Mouse (Mus musculus) liver, adult 2 months (tissue): ENCODE results near the gene Acer3. TPM values are rescaled to one million over a fixed set of nuclear protein-coding genes. Genes with fewer than 3 reads are reported as not detected.

ENCODE experiments used
- DNase-seq: peaks from one replicate; pipeline ENCODE4 v3.0.0-alpha.2; 2011; ENCODE audit warnings: low read depth, low spot score; ENCODE audit errors: extremely low read depth
- H3K27ac ChIP-seq: fragments of 200-500 bp; replicated peaks from 2 replicates; pipeline ENCODE4 v1.5.1; 2012; ENCODE audit warnings: low read depth, mild to moderate bottlenecking, control low read depth, inconsistent platforms, low read length; ENCODE audit not compliant: insufficient read depth
- H3K27me3 ChIP-seq: fragments of 200-500 bp; 2 replicates; pipeline ENCODE4 v1.6.1; 2012; ENCODE audit warnings: mild to moderate bottlenecking, moderate library complexity, low read length, inconsistent platforms; ENCODE audit not compliant: control insufficient read depth, insufficient read depth
- H3K36me3 ChIP-seq: fragments of 200-500 bp; 2 replicates; pipeline ENCODE4 v1.6.1; 2012; ENCODE audit warnings: low read length, inconsistent platforms; ENCODE audit not compliant: control insufficient read depth, insufficient read depth
- H3K4me1 ChIP-seq: fragments of 200-500 bp; 2 replicates; pipeline ENCODE4 v1.6.1; 2011; ENCODE audit warnings: low read length; ENCODE audit not compliant: control insufficient read depth, insufficient read depth
- H3K4me3 ChIP-seq: fragments of 200-500 bp; 2 replicates; pipeline ENCODE4 v1.5.1; 2011; ENCODE audit warnings: low read depth, mild to moderate bottlenecking, control low read depth, low read length, moderate library complexity; ENCODE audit not compliant: insufficient read depth
- H3K79me2 ChIP-seq: fragments of 200-500 bp; 2 replicates; pipeline ENCODE4 v1.6.1; 2012; ENCODE audit warnings: inconsistent platforms, mild to moderate bottlenecking, low read length, moderate library complexity; ENCODE audit not compliant: control insufficient read depth, insufficient read depth
- H3K9ac ChIP-seq: fragments of 200-500 bp; 2 replicates; pipeline ENCODE4 v1.6.1; 2012; ENCODE audit warnings: low read depth, mild to moderate bottlenecking, control low read depth, inconsistent platforms, low read length
- CTCF ChIP-seq: fragments of 200-500 bp; IDR thresholded peaks from 2 replicates; pipeline ENCODE4 v1.5.1; 2011; ENCODE audit warnings: low read depth, low read length, control low read depth
- POLR2A ChIP-seq: fragments of 200-500 bp; IDR thresholded peaks from 2 replicates; pipeline ENCODE4 v1.6.1; 2011; ENCODE audit warnings: low read length, control low read depth; ENCODE audit not compliant: insufficient read depth; ENCODE audit errors: extremely low read depth
- WGBS: fragments of 180-500 bp; shearing (Covaris S2); methylation state at CpG from one replicate; pipeline ENCODE4 v1.1.7; 2018; 5-methylcytosine and 5-hydroxymethylcytosine counted together
- polyA plus RNA-seq: library from polyadenylated mRNA; depleted of rRNA; stranded (reverse); fragments of >200 nt; gene quantifications from 2 replicates; pipeline ENCODE4 v1.2.3, GENCODE M21; 2012
- total RNA-seq: library from RNA; depleted of rRNA; stranded (reverse); fragments of >200 nt; gene quantifications from 2 replicates; pipeline ENCODE4 v1.2.3, GENCODE M21; 2014

The Acer3 gene
- total and polyA plus RNA-seq, 2 experiments = 7.4 to 19.7 TPM

- Histone ChIP-seq H3K9ac (no peak overlapping the region), H3K27ac (peak overlapping the region; percentile 15), H3K4me3 (no peak overlapping the region), H3K36me3 (no peaks in the 10 kb centered on the region), H3K27me3 (no peaks in the 10 kb centered on the region), H3K4me1 (peaks cover 21% of the 10 kb centered on the region), H3K79me2 (no peaks in the 10 kb centered on the region)
- no peak for TF ChIP-seq CTCF
- TF ChIP-seq POLR2A = no peak
- 24% methylated on average over 3 of the region's 3 CpGs for WGBS
- peak; percentile 43 for DNase-seq
These were observed 10.9 kb upstream of the Acer3 start for GRCm38 (mm10) chr7:98331932-98332331.

DNA sequence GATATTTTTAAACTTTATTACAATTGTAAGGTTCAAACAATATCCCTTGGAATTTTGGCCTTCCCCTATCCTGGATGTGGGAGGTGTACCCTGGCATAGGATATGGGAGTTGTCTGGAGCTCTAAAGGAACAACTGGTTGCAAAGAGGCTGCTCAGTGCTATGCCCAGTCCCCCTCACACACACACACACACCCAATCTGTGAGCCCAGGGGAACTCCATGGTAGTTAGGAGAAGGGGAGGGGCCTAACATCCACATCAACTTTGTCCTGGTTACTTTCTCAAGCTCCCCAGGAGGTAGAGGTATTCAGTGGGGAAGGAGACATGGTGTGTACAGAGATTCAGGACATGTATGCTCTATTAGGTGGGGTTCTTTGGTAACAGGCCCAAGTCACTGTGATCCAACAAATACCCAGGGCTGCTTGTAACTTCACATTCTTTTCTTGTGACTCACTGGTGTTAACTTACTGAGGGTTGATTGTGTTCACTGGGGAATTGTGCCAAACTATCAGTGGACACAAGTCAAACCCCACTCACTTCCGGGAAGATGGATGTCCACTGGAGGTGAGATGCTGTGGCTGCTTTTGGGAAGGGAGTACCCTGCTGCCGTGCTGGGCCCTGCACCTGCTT lies 9.5 kb upstream of the Acer3 start:
- Histone ChIP-seq H3K9ac (no peak overlapping the region), H3K27ac (no peak overlapping the region), H3K4me3 (no peak overlapping the region), H3K4me1 (peaks cover 21% of the 10 kb centered on the region), H3K79me2 (no peaks in the 10 kb centered on the region), H3K36me3 (no peaks in the 10 kb centered on the region), H3K27me3 (no peaks in the 10 kb centered on the region)
- DNase-seq = no peak
- 78% methylated on average over 2 of the region's 2 CpGs for WGBS
- TF ChIP-seq CTCF = no peak
- no peak for TF ChIP-seq POLR2A

DNA sequence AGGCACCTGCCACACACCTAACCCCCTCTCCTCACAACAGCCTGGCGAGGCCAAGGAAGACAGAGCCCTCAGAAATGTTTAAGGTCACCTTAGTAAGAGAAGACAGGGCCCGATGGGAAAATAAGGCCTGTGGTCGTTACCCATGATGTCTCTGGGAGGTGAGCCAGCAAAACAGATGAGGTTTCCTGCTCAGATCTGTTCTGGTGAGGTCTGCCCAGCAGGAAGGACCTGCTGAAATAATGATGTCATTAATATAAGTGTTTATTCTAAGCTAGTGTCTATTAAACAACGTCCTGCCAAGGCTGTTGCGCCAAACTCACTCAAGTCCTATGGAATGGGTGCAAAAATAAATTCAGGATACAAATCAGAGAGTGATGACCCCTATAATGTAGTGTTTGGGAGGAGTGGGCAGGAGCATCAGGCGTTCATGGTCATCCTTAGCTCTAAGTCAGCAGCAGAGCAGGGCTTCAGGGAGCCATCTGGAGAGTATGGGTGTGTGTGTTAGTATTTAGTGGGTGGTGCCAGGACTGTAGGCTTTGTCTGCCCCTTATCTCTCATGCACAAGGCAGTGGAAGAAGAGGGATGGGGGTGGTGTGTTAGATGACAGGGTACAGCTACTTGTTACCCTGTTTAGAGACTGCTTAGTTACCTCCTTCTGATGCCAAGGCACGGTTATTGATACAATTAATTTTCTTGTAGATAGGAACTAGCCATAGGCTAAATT lies 8.8 kb upstream of the Acer3 start:
- no peaks in the 10 kb centered on the region for H3K36me3 ChIP-seq
- no peak overlapping the region for H3K27ac ChIP-seq
- WGBS = 83% methylated on average over 7 of the region's 7 CpGs
- H3K9ac ChIP-seq = no peak overlapping the region
- TF ChIP-seq POLR2A = no peak
- H3K4me3 ChIP-seq = no peak overlapping the region
- H3K79me2 ChIP-seq = no peaks in the 10 kb centered on the region
- H3K4me1 ChIP-seq = peaks cover 19% of the 10 kb centered on the region
- DNase-seq = no peak
- no peaks in the 10 kb centered on the region for H3K27me3 ChIP-seq

GRCm38 (mm10) chr7:98328311-98328710 lies 7.3 kb upstream of the Acer3 start:
- no peak overlapping the region for H3K27ac ChIP-seq
- DNase-seq = no peak
- TF ChIP-seq POLR2A (no peak), CTCF (no peak)
- peaks cover 17% of the 10 kb centered on the region for H3K4me1 ChIP-seq
- no peaks in the 10 kb centered on the region for H3K27me3 ChIP-seq
- H3K79me2 ChIP-seq = no peaks in the 10 kb centered on the region
- H3K4me3 ChIP-seq = no peak overlapping the region
- WGBS = 64% methylated on average over 2 of the region's 2 CpGs
- H3K36me3 ChIP-seq = no peaks in the 10 kb centered on the region
- no peak overlapping the region for H3K9ac ChIP-seq

GRCm38 (mm10) chr7:98326051-98326450 lies 5.0 kb upstream of the Acer3 start:
- TF ChIP-seq CTCF (no peak), POLR2A (no peak)
- H3K27ac ChIP-seq = no peak overlapping the region
- H3K4me1 ChIP-seq = peaks cover 3% of the 10 kb centered on the region; the same call in 1 of the 2 replicates
- H3K9ac ChIP-seq = no peak overlapping the region
- no peak overlapping the region for H3K4me3 ChIP-seq
- DNase-seq = no peak
- WGBS = 86% methylated on average over 7 of the region's 7 CpGs
- H3K27me3 ChIP-seq = no peaks in the 10 kb centered on the region
- no peaks in the 10 kb centered on the region for H3K79me2 ChIP-seq
- H3K36me3 ChIP-seq = no peaks in the 10 kb centered on the region

GRCm38 (mm10) chr7:98324228-98324627 lies 3.2 kb upstream of the Acer3 start:
- no peak for DNase-seq
- 82% methylated on average over 1 of the region's 1 CpGs for WGBS
- no peaks in the 10 kb centered on the region for H3K27me3 ChIP-seq
- peaks cover 5% of the 10 kb centered on the region; the same call in 1 of the 2 replicates for H3K4me1 ChIP-seq
- no peaks in the 10 kb centered on the region for H3K36me3 ChIP-seq
- TF ChIP-seq CTCF = no peak
- TF ChIP-seq POLR2A = no peak
- no peak overlapping the region for H3K4me3 ChIP-seq
- no peak overlapping the region for H3K27ac ChIP-seq
- H3K9ac ChIP-seq = no peak overlapping the region
- no peaks in the 10 kb centered on the region for H3K79me2 ChIP-seq
